Mouse (Mus musculus): ENCODE results near the gene Cenpb. TPM values are rescaled to one million over a fixed set of nuclear protein-coding genes. Genes with fewer than 3 reads are reported as not detected.
A peak's percentile ranks its signal among the peaks of the same experiment; 100 is the strongest.

Cenpb gene
- polyA plus RNA-seq, 1 experiment = 55.0 TPM

DNA sequence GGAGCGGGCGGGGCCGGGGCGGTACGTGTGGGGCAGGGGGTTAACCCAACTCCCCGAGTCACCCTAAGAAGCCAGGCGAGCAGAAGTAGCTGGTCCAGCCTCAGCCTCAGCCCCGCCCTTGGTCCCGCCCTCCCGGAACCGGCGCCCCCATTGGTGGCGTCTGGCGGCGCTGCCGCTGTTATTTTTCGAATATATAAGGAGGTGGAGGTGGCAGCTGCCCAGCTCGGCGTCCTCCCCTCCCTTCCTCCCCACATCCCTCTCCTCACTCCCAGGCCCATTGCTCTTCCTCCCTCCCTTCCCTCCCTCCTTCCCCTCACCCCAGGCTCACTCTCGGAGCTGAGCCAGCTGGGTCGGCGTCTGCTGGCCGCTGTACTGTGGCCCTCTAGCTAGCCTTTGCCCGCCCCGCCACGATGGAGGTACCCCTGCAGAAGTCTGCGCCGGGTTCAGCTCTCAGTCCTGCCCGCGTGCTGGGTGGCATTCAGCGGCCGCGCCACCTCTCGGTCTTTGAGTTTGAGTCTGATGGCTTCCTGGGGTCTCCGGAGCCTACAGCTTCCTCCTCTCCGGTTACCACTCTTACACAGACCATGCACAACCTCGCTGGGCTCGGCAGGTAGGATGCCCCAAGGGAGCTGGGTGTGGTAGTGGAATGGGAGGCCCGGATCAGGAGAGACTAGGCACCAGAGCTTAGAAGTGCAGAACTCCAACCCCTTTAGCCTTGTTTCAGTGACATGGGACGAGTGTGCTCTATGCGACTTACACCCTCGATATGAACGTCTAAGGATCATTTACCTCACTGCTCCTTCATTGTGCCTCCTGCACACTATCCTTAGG is 7.1 kb upstream of the Cenpb start, which contains the start of the genes Cdc25b and Spef1:
Cdc25b (plus strand) TSS at position 179 of the 831 bp plus-strand sequence.
Spef1 (minus strand) TSS at position 512 of the 831 bp plus-strand sequence.
- TF ChIP-seq CTCF (IDR thresholded peaks at IDR 0.05; ENCODE audit: borderline replicate concordance, insufficient read depth, low read length) (no peak), POLR2A (IDR thresholded peaks at IDR 0.05; ENCODE audit: low read depth, low read length) (peak; percentile 49; the same call in 1 of the 2 replicates)
- H3K27ac ChIP-seq (ENCODE audit: insufficient read depth, low read length) = no peak within 1 kb of the TSS
- peak within 1 kb of the TSS; percentile 59 for H3K4me3 ChIP-seq (ENCODE audit: insufficient read depth, low read length)
- H3K4me1 ChIP-seq (ENCODE audit: control insufficient read depth, insufficient read depth, low read length) = peaks cover 5% of the 10 kb centered on the region; the same call in 1 of the 2 replicates

DNA sequence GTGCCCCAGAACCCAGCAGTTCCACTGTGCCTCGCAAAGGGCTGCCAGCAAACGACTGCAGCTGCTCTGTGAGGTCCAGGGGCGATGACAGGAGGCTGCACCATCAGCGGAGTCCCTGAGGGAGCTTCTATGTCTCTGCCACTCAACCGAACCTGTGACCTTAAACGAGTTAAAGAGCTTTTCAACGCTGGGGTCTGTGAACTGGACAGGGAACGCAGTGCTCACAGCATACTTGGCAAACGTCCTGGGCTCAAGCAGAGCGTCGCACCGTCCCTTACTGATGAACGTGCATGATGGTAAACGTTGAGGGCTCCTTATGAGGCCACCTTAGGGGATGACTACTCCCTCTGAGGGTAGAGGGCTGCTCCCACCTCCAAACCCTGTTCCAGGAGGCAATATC is 6.5 kb upstream of the Cenpb start:
- Histone ChIP-seq H3K27ac (ENCODE audit: insufficient read depth, low read length) (no peak overlapping the region), H3K4me1 (ENCODE audit: control insufficient read depth, insufficient read depth, low read length) (peaks cover 5% of the 10 kb centered on the region; the same call in 1 of the 2 replicates), H3K4me3 (ENCODE audit: insufficient read depth, low read length) (peak overlapping the region; percentile 25; the same call in 1 of the 2 replicates)
- no peak for TF ChIP-seq CTCF (IDR thresholded peaks at IDR 0.05; ENCODE audit: borderline replicate concordance, insufficient read depth, low read length)
- TF ChIP-seq POLR2A (IDR thresholded peaks at IDR 0.05; ENCODE audit: low read depth, low read length) = peak; percentile 69

DNA sequence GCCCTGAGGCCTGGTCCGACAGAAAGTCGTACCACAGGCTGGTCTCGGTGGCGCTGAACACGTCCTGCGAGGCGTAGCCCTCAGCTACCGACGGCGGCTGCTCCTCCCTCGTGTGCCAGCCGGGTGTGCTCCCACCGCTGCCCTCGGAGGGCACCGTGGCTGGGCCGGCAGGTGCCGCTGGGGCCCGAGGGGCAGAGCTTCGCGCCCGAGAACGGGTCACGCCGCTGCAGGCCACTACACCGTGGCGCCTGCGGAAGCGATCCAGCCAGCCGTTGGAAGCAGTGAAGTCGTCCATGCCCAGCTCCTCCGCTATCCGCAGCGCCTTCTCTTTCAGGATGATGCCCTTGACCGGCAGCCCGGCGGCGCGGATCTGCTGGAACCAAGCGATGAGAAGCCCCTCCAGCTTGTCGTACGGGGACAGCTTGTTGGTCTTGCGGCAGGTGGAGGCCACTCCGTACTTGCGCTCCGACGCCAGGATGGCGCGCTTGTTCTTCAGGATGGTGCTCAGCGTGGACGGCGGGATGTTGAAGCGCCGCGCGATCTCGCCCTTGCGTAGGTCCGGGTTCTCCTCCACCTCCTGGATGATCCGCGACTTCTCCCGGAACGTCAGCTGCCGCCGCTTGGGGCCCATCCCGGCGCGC is 501 bp downstream of the Cenpb start:
- Histone ChIP-seq H3K4me3 (ENCODE audit: insufficient read depth, low read length) (peak overlapping the region; percentile 72), H3K27ac (ENCODE audit: insufficient read depth, low read length) (peak overlapping the region; percentile 5; the same call in 1 of the 2 replicates), H3K4me1 (ENCODE audit: control insufficient read depth, insufficient read depth, low read length) (peaks cover 7% of the 10 kb centered on the region)
- peak; percentile 15; the same call in 1 of the 2 replicates for TF ChIP-seq POLR2A (IDR thresholded peaks at IDR 0.05; ENCODE audit: low read depth, low read length)
- TF ChIP-seq CTCF (IDR thresholded peaks at IDR 0.05; ENCODE audit: borderline replicate concordance, insufficient read depth, low read length) = no peak

- Histone ChIP-seq H3K4me3 (ENCODE audit: insufficient read depth, low read length) (peak overlapping the region; percentile 72), H3K27ac (ENCODE audit: insufficient read depth, low read length) (no peak overlapping the region), H3K4me1 (ENCODE audit: control insufficient read depth, insufficient read depth, low read length) (peaks cover 7% of the 10 kb centered on the region)
- TF ChIP-seq POLR2A (IDR thresholded peaks at IDR 0.05; ENCODE audit: low read depth, low read length) = no peak
- TF ChIP-seq CTCF (IDR thresholded peaks at IDR 0.05; ENCODE audit: borderline replicate concordance, insufficient read depth, low read length) = no peak
These were observed 1.0 kb downstream of the Cenpb start for GRCm38 (mm10) chr2:131178828-131179245.

GRCm38 (mm10) chr2:131177932-131178331 is 1.9 kb downstream of the Cenpb start:
- Histone ChIP-seq H3K4me3 (ENCODE audit: insufficient read depth, low read length) (peak overlapping the region; percentile 72), H3K4me1 (ENCODE audit: control insufficient read depth, insufficient read depth, low read length) (peaks cover 7% of the 10 kb centered on the region), H3K27ac (ENCODE audit: insufficient read depth, low read length) (no peak overlapping the region)
- TF ChIP-seq POLR2A (IDR thresholded peaks at IDR 0.05; ENCODE audit: low read depth, low read length) (no peak), CTCF (IDR thresholded peaks at IDR 0.05; ENCODE audit: borderline replicate concordance, insufficient read depth, low read length) (no peak)

DNA sequence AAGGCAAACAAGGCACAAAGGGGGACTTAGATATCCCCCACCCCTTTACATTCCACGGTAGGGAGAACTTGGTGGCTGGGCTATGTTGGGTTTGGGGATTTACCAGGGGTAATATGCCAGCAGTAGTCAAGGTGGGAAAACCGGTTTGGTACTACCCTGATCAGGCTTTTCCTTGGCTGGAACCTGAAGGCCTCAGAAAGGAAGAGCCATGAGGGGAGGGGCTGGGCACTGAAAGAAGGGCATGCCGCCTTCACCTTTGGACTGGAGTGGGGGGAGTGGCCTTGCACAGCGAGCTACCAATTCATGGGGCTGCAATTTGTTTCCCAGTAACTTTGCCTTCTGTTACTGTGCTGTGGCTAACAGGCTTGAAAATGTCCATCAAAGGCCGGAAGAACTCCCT is 3.4 kb downstream of the Cenpb start:
- no peak overlapping the region for H3K4me3 ChIP-seq (ENCODE audit: insufficient read depth, low read length)
- no peak overlapping the region for H3K27ac ChIP-seq (ENCODE audit: insufficient read depth, low read length)
- TF ChIP-seq POLR2A (IDR thresholded peaks at IDR 0.05; ENCODE audit: low read depth, low read length) = no peak
- no peak for TF ChIP-seq CTCF (IDR thresholded peaks at IDR 0.05; ENCODE audit: borderline replicate concordance, insufficient read depth, low read length)
- H3K4me1 ChIP-seq (ENCODE audit: control insufficient read depth, insufficient read depth, low read length) = peaks cover 7% of the 10 kb centered on the region

- peaks cover 7% of the 10 kb centered on the region for H3K4me1 ChIP-seq (ENCODE audit: control insufficient read depth, insufficient read depth, low read length)
- TF ChIP-seq CTCF (IDR thresholded peaks at IDR 0.05; ENCODE audit: borderline replicate concordance, insufficient read depth, low read length) (no peak), POLR2A (IDR thresholded peaks at IDR 0.05; ENCODE audit: low read depth, low read length) (no peak)
- no peak overlapping the region for H3K4me3 ChIP-seq (ENCODE audit: insufficient read depth, low read length)
- H3K27ac ChIP-seq (ENCODE audit: insufficient read depth, low read length) = no peak overlapping the region
These were observed 3.9 kb downstream of the Cenpb start for GRCm38 (mm10) chr2:131175945-131176309.

- TF ChIP-seq POLR2A (IDR thresholded peaks at IDR 0.05; ENCODE audit: low read depth, low read length) = no peak
- H3K27ac ChIP-seq (ENCODE audit: insufficient read depth, low read length) = no peak overlapping the region
These were observed 4.5 kb downstream of the Cenpb start for GRCm38 (mm10) chr2:131175286-131175944.

GRCm38 (mm10) chr2:131174700-131175099 is 5.2 kb downstream of the Cenpb start:
- H3K27ac ChIP-seq (ENCODE audit: insufficient read depth, low read length) = no peak overlapping the region
- peak overlapping the region; percentile 60 for H3K4me3 ChIP-seq (ENCODE audit: insufficient read depth, low read length)
- no peak for TF ChIP-seq CTCF (IDR thresholded peaks at IDR 0.05; ENCODE audit: borderline replicate concordance, insufficient read depth, low read length)
- peak; percentile 56; the same call in 1 of the 2 replicates for TF ChIP-seq POLR2A (IDR thresholded peaks at IDR 0.05; ENCODE audit: low read depth, low read length)
- peaks cover 7% of the 10 kb centered on the region for H3K4me1 ChIP-seq (ENCODE audit: control insufficient read depth, insufficient read depth, low read length)

More at GRCm38 (mm10) chr2:131175286-131175944, 4.5 kb downstream of the Cenpb start:
- Histone ChIP-seq H3K4me3 (ENCODE audit: insufficient read depth, low read length) (no peak overlapping the region), H3K4me1 (ENCODE audit: control insufficient read depth, insufficient read depth, low read length) (peaks cover 7% of the 10 kb centered on the region)

Data from embryonic fibroblast, embryonic 13.5 days (primary cell).